Mouse (Mus musculus): ENCODE results near the gene Galnt10.

DNA sequence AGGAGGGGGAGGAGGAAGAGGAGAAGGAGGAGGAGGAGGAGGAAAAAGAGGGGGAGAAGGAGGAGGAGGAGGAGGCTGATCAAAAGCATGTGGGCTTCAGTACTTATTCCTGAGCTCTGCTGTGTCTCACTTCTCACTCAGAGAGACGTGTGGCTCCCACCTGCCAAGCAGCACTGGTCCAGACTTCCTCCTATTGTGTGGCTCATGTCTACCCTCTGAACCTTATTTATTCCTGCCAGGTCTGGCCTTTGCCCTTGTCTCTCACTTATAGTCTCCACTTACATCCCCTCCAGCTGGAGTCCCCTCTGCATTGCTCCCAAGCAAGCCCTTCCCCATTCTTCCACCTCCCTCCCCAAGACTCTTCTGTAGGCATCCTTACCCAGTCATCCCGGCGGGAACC, 72.2 kb downstream of the Galnt10 start:
- no peak for TF ChIP-seq CTCF (IDR thresholded peaks at IDR 0.05; ENCODE audit: low read depth, low read length)
- TF ChIP-seq POLR2A (IDR thresholded peaks at IDR 0.05; ENCODE audit: borderline replicate concordance, low read depth, low read length): no peak
